Mouse (Mus musculus): ENCODE measurements around the gene Cd244a.

DNA sequence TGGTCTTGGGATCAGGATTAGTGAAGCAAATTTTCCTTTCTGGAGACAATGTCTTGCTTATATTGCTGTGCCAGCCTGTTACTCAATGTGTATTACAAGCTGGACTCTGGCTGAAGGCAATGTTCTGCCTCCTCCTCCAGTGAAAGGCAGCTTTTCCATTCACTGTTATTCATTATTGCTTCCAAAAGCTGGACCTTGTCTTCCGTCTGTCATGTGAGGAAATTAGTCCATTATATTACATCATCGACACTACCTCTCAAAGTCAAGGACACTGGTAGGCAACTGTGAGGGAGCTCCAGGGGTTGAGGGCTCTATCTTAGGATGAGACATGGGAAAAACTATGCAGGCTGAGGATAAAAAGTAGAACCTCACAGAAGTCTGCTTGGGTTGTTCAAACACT is 2.6 kb upstream of the Cd244a start:
- TF ChIP-seq CTCF (IDR thresholded peaks at IDR 0.05; ENCODE audit: borderline replicate concordance, control insufficient read depth, extremely low read depth, insufficient read depth, low read length, poor library complexity) (no peak), POLR2A (IDR thresholded peaks at IDR 0.05; ENCODE audit: control insufficient read depth, extremely low read depth, insufficient read depth, low read length, poor library complexity) (no peak)
